In genomic region chr2:180824061-180824460, GRCm38 (mm10) we compare ENCODE assay signal across 22 mouse cellular contexts. TPM values are rescaled to one million over a fixed set of nuclear protein-coding genes. Genes with fewer than 3 reads are reported as not detected.
A peak's percentile ranks its signal among the peaks of the same experiment; 100 is the strongest.
DNase-seq lines count a peak whose midpoint lies in the region; ATAC-seq and TF ChIP-seq lines count a peak whose summit lies in the region.
"Had no signal": no experiment of that assay in that cellular context is flagged by ENCODE, and none has a peak within 500 bp of the region (broad histone marks: within the 10 kb centered on the region; RNA-seq: fewer than 3 reads in every experiment).

No protein-coding gene starts in this region.

- TF ChIP-seq POLR2A in olfactory bulb, adult 2 months (IDR thresholded peaks at IDR 0.05; ENCODE audit: insufficient read depth, low read depth, low read length): no peak

- no peak overlapping the region for H3K9ac ChIP-seq in midbrain, embryonic 11.5 days (ENCODE audit: low read length)
- no peak overlapping the region for H3K9ac ChIP-seq in midbrain, embryonic 14.5 days (replicated peaks; ENCODE audit: low read length)
- H3K9ac ChIP-seq: midbrain, embryonic 13.5 days had no signal

- 83% methylated on average over 4 of the region's 4 CpGs for WGBS in midbrain, embryonic 11.5 days
- 86% methylated on average over 4 of the region's 4 CpGs for WGBS in midbrain, embryonic 14.5 days
- 46% methylated on average over 4 of the region's 4 CpGs for WGBS in olfactory bulb, adult 2 months

- H3K4me3 ChIP-seq in midbrain, embryonic 11.5 days (ENCODE audit: low read depth, low read length): no peak overlapping the region
- H3K4me3 ChIP-seq in midbrain, embryonic 14.5 days (replicated peaks; ENCODE audit: low read depth, low read length): no peak overlapping the region
- H3K4me3 ChIP-seq in olfactory bulb, adult 2 months (ENCODE audit: insufficient read depth, low read depth, low read length): no peak overlapping the region
- H3K4me3 ChIP-seq: heart, embryonic 10.5 days; midbrain, embryonic 13.5 days had no signal

- peak; percentile 41 for ATAC-seq in frontal cortex, adult (ENCODE audit: low TSS enrichment)
- ATAC-seq in midbrain, embryonic 11.5 days (ENCODE audit: low FRiP score): no peak
- no peak for ATAC-seq in midbrain, embryonic 14.5 days (ENCODE audit: low FRiP score, low TSS enrichment)
- ATAC-seq: forebrain, embryonic 14.5 days; midbrain, embryonic 13.5 days had no signal

- H3K36me3 ChIP-seq in midbrain, embryonic 11.5 days (ENCODE audit: control insufficient read depth, insufficient read depth, low read length): no peaks in the 10 kb centered on the region
- H3K36me3 ChIP-seq in midbrain, embryonic 14.5 days (ENCODE audit: control insufficient read depth, insufficient read depth, low read length): no peaks in the 10 kb centered on the region
- H3K36me3 ChIP-seq: heart, embryonic 10.5 days; midbrain, embryonic 13.5 days had no signal

- no peak for DNase-seq in frontal cortex, postnatal 25 days (ENCODE audit: low spot score in 2 of 2)
- peak; percentile 61 for DNase-seq in midbrain, embryonic 11.5 days (ENCODE audit: low spot score, missing footprints)
- DNase-seq in midbrain, embryonic 14.5 days: no peak
- DNase-seq in left cerebral cortex, adult 18-20 months (ENCODE audit: low spot score in 2 of 2): peak; percentile 52 to 57
- DNase-seq in spleen, postnatal 4 days (ENCODE audit: low spot score in 2 of 2): no peak
- no peak for DNase-seq in Muller cell, postnatal 12 days (ENCODE audit: inconsistent ontology term)
- DNase-seq: B cell, adult 2 months; cerebellum, adult 8-10 months; heart, postnatal 14 days; kidney, adult 8-10 months; liver; lung, adult 2 months; lung, postnatal 4 days; thymus, postnatal 14 days had no signal

- H3K27me3 ChIP-seq in midbrain, embryonic 11.5 days (ENCODE audit: control insufficient read depth, insufficient read depth, low read length): no peaks in the 10 kb centered on the region
- no peaks in the 10 kb centered on the region for H3K27me3 ChIP-seq in midbrain, embryonic 14.5 days (ENCODE audit: control insufficient read depth, insufficient read depth, low read length)
- H3K27me3 ChIP-seq: midbrain, embryonic 13.5 days had no signal

- TF ChIP-seq CTCF in olfactory bulb, adult 2 months (IDR thresholded peaks at IDR 0.05; ENCODE audit: insufficient read depth, low read depth, low read length): no peak

- H3K4me1 ChIP-seq in midbrain, embryonic 11.5 days (ENCODE audit: control insufficient read depth, insufficient read depth, low read length): no peaks in the 10 kb centered on the region
- peaks cover 14% of the 10 kb centered on the region; the same call in 1 of the 2 replicates for H3K4me1 ChIP-seq in midbrain, embryonic 14.5 days (ENCODE audit: control insufficient read depth, insufficient read depth, low read length)
- peaks cover 42% of the 10 kb centered on the region for H3K4me1 ChIP-seq in olfactory bulb, adult 2 months (ENCODE audit: control insufficient read depth, insufficient read depth, low read length)

- H3K9me3 ChIP-seq in midbrain, embryonic 11.5 days (ENCODE audit: control insufficient read depth, low read length): no peaks in the 10 kb centered on the region
- no peaks in the 10 kb centered on the region for H3K9me3 ChIP-seq in midbrain, embryonic 14.5 days (ENCODE audit: control insufficient read depth, low read length)
- H3K9me3 ChIP-seq: heart, embryonic 10.5 days; midbrain, embryonic 13.5 days had no signal

- no peak overlapping the region for H3K27ac ChIP-seq in midbrain, embryonic 11.5 days (ENCODE audit: low read depth, low read length)
- H3K27ac ChIP-seq in midbrain, embryonic 14.5 days (replicated peaks; ENCODE audit: low read depth, low read length): no peak overlapping the region
- peak overlapping the region; percentile 65 for H3K27ac ChIP-seq in olfactory bulb, adult 2 months (ENCODE audit: insufficient read depth, low read depth, low read length)
- H3K27ac ChIP-seq: heart, embryonic 10.5 days had no signal

- H3K4me2 ChIP-seq in midbrain, embryonic 11.5 days: no peak overlapping the region
- no peak overlapping the region for H3K4me2 ChIP-seq in midbrain, embryonic 14.5 days (ENCODE audit: low read length)
- H3K4me2 ChIP-seq: midbrain, embryonic 13.5 days had no signal

RNA-seq across cellular contexts. Expression of gene Bhlhe23, which starts 47.4 kb away (rescaled TPM):
- polyA plus RNA-seq in midbrain, embryonic 11.5 days (2014; fragmentation: Nextera tagmentation; extraction: Ambion mirVana): 22.2 and 23.5 TPM in 2 replicates
- polyA plus RNA-seq in midbrain, embryonic 14.5 days (2014; fragmentation: Nextera tagmentation; extraction: Ambion mirVana): 20.1 and 21.3 TPM in 2 replicates
- under 1 TPM in 1 of 2 experiments, not detected in 1; 0.14 TPM for total RNA-seq in left cerebral cortex, adult 18-20 months (2021)
- not detected in 2 replicates for polyA plus RNA-seq in olfactory bulb, adult 2 months (2012; ENCODE audit: insufficient read depth, insufficient read length, low replicate concordance, missing spikeins)
- total RNA-seq: gastrocnemius, adult 8-10 months; heart, postnatal 14 days; layer of hippocampus, postnatal 36 days; neutrophil, adult 5-6 weeks had no signal
- polyA plus RNA-seq: lung, adult 2 months had no signal

Comparison
In these comparisons a context has a peak if more than half of its experiments do, and no peak if none do; other contexts are left out.
1. DNase-seq: peak in midbrain, embryonic 11.5 days (single experiment) and left cerebral cortex, adult 18-20 months (2 of 2); none in frontal cortex, postnatal 25 days (0 of 2), midbrain, embryonic 14.5 days (single experiment), spleen, postnatal 4 days (0 of 2) and Muller cell, postnatal 12 days (single experiment).
2. RNA of gene Bhlhe23, which starts 47.4 kb away (polyA plus RNA-seq): 22.2 to 23.5 TPM in midbrain, embryonic 11.5 days and 20.1 to 21.3 TPM in midbrain, embryonic 14.5 days; not detected in olfactory bulb, adult 2 months; every median in the first group is over 10 times any median in the second.